ENCODE assay signal across 30 mouse cellular contexts in genomic region chr13:41077921-41078320, GRCm38 (mm10). TPM values are rescaled to one million over a fixed set of nuclear protein-coding genes. Genes with fewer than 3 reads are reported as not detected.
DNase-seq lines count a peak whose midpoint lies in the region; ATAC-seq lines count a peak whose summit lies in the region.
"Had no signal": no experiment of that assay in that cellular context is flagged by ENCODE, and none has a peak within 500 bp of the region (broad histone marks: within the 10 kb centered on the region; RNA-seq: fewer than 3 reads in every experiment).

No protein-coding gene starts in this region.

- ATAC-seq in hindbrain, embryonic 15.5 days (ENCODE audit: low FRiP score, low read depth): no peak
- no peak for ATAC-seq in hindbrain, embryonic 11.5 days (ENCODE audit: low FRiP score)
- ATAC-seq in midbrain, embryonic 13.5 days: no peak
- ATAC-seq in CD4-positive, CD25-positive, alpha-beta regulatory T cell, adult 4 months: no peak

- no peaks in the 10 kb centered on the region for H3K36me3 ChIP-seq in hindbrain, embryonic 15.5 days
- no peaks in the 10 kb centered on the region for H3K36me3 ChIP-seq in hindbrain, embryonic 11.5 days (ENCODE audit: control insufficient read depth, insufficient read depth, low read length)
- no peaks in the 10 kb centered on the region for H3K36me3 ChIP-seq in embryonic facial prominence, embryonic 10.5 days (replicated peaks)
- no peaks in the 10 kb centered on the region for H3K36me3 ChIP-seq in midbrain, embryonic 13.5 days
- H3K36me3 ChIP-seq: embryonic facial prominence, embryonic 12.5 days; heart, embryonic 15.5 days; neural tube, embryonic 13.5 days had no signal

- no peak overlapping the region for H3K4me3 ChIP-seq in hindbrain, embryonic 15.5 days
- H3K4me3 ChIP-seq in hindbrain, embryonic 11.5 days (ENCODE audit: low read depth, low read length): no peak overlapping the region
- H3K4me3 ChIP-seq in embryonic facial prominence, embryonic 10.5 days: no peak overlapping the region
- no peak overlapping the region for H3K4me3 ChIP-seq in midbrain, embryonic 13.5 days (replicated peaks)
- H3K4me3 ChIP-seq: erythroblast, embryonic 14.5 days; gastrocnemius, adult 2 months; heart, embryonic 15.5 days; layer of hippocampus, adult 2 months; myocyte had no signal

- H3K9me3 ChIP-seq in hindbrain, embryonic 15.5 days: no peaks in the 10 kb centered on the region
- H3K9me3 ChIP-seq in hindbrain, embryonic 11.5 days (ENCODE audit: control insufficient read depth, low read length): no peaks in the 10 kb centered on the region
- no peaks in the 10 kb centered on the region for H3K9me3 ChIP-seq in embryonic facial prominence, embryonic 10.5 days
- no peaks in the 10 kb centered on the region for H3K9me3 ChIP-seq in midbrain, embryonic 13.5 days
- H3K9me3 ChIP-seq: embryonic facial prominence, embryonic 12.5 days; heart, embryonic 15.5 days; neural tube, embryonic 13.5 days had no signal

- H3K27me3 ChIP-seq in hindbrain, embryonic 15.5 days: peaks cover 16% of the 10 kb centered on the region; the same call in 1 of the 2 replicates
- H3K27me3 ChIP-seq in hindbrain, embryonic 11.5 days (ENCODE audit: control insufficient read depth, insufficient read depth, low read length): peaks cover 11% of the 10 kb centered on the region; the same call in 1 of the 2 replicates
- peaks cover 54% of the 10 kb centered on the region for H3K27me3 ChIP-seq in embryonic facial prominence, embryonic 10.5 days (replicated peaks; ENCODE audit: low read depth, poor library complexity, severe bottlenecking)
- peaks cover 40% of the 10 kb centered on the region for H3K27me3 ChIP-seq in midbrain, embryonic 13.5 days

- no peak for DNase-seq in hindbrain, embryonic 11.5 days (ENCODE audit: low spot score)
- peak; percentile 6 for DNase-seq in embryonic facial prominence, embryonic 10.5 days (ENCODE audit: low spot score)
- peak; percentile 34 for DNase-seq in retina, embryonic 14.5 days (ENCODE audit: low spot score)
- no peak for DNase-seq in left cerebral cortex, adult 11 months (ENCODE audit: low spot score)
- DNase-seq: adrenal gland, adult 2 months; B cell, adult 2 months; cerebellum, adult 11-12 months; cerebellum, postnatal 10 days; gastrocnemius, adult 2 months; heart, postnatal 36 days; kidney, adult 8-10 months; kidney, postnatal 14 days; lung, postnatal 4 days; right cerebral cortex, postnatal 14 days; thymus, postnatal 14 days had no signal

- H3K4me1 ChIP-seq in hindbrain, embryonic 15.5 days (replicated peaks): peaks cover 12% of the 10 kb centered on the region; the same call in 1 of the 2 replicates
- H3K4me1 ChIP-seq in hindbrain, embryonic 11.5 days (replicated peaks; ENCODE audit: control insufficient read depth, insufficient read depth, low read length): no peaks in the 10 kb centered on the region
- peaks cover 12% of the 10 kb centered on the region for H3K4me1 ChIP-seq in embryonic facial prominence, embryonic 10.5 days
- H3K4me1 ChIP-seq in midbrain, embryonic 13.5 days (replicated peaks): peaks cover 16% of the 10 kb centered on the region

- 0 out of 2 replicates have a peak overlapping the region, but pooled peaks have one; percentile 87 for H3K4me2 ChIP-seq in hindbrain, embryonic 15.5 days
- no peak overlapping the region for H3K4me2 ChIP-seq in hindbrain, embryonic 11.5 days (replicated peaks; ENCODE audit: low read depth, low read length)
- H3K4me2 ChIP-seq in midbrain, embryonic 13.5 days (replicated peaks): peak overlapping the region; percentile 74

- 76% methylated on average over 9 of the region's 9 CpGs for WGBS in hindbrain, embryonic 15.5 days
- WGBS in hindbrain, embryonic 11.5 days: 74% methylated on average over 9 of the region's 9 CpGs
- WGBS in embryonic facial prominence, embryonic 10.5 days: 72% methylated on average over 9 of the region's 9 CpGs
- WGBS in midbrain, embryonic 13.5 days: 37% methylated on average over 9 of the region's 9 CpGs

- H3K9ac ChIP-seq in hindbrain, embryonic 15.5 days: no peak overlapping the region
- H3K9ac ChIP-seq in hindbrain, embryonic 11.5 days (ENCODE audit: low read depth, low read length): no peak overlapping the region
- H3K9ac ChIP-seq in midbrain, embryonic 13.5 days (replicated peaks): no peak overlapping the region
- H3K9ac ChIP-seq: embryonic facial prominence, embryonic 12.5 days; heart, embryonic 15.5 days; neural tube, embryonic 13.5 days had no signal

- no peak overlapping the region for H3K27ac ChIP-seq in hindbrain, embryonic 15.5 days (replicated peaks)
- no peak overlapping the region for H3K27ac ChIP-seq in hindbrain, embryonic 11.5 days (ENCODE audit: low read depth, low read length)
- H3K27ac ChIP-seq in embryonic facial prominence, embryonic 10.5 days (replicated peaks): no peak overlapping the region
- H3K27ac ChIP-seq in midbrain, embryonic 13.5 days: no peak overlapping the region
- H3K27ac ChIP-seq: embryonic facial prominence, embryonic 12.5 days; gastrocnemius, adult 2 months; heart, embryonic 15.5 days; layer of hippocampus, adult 2 months; neural tube, embryonic 13.5 days; stomach, postnatal 0 days had no signal

RNA-seq across cellular contexts. Expression of gene Mak, which starts 1.6 kb away (rescaled TPM):
- 1.9 TPM in 2 replicates for polyA plus RNA-seq in hindbrain, embryonic 15.5 days (2015; fragmentation: Nextera tagmentation; extraction: Ambion mirVana)
- 1.5 and 1.6 TPM in 2 replicates for polyA plus RNA-seq in hindbrain, embryonic 11.5 days (2014; fragmentation: Nextera tagmentation; extraction: Ambion mirVana)
- 0.94 and 0.95 TPM in 2 replicates for polyA plus RNA-seq in embryonic facial prominence, embryonic 10.5 days (2016; fragmentation: Nextera tagmentation; extraction: Ambion mirVana)
- 0.73 and 0.79 TPM in 2 replicates for polyA plus RNA-seq in midbrain, embryonic 13.5 days (2015; fragmentation: Nextera tagmentation; extraction: Ambion mirVana)
- polyA plus RNA-seq in CD4-positive, CD25-positive, alpha-beta regulatory T cell, adult 4 months (2017; shearing (Covaris generic)): under 1 TPM in 1 of 2 experiments, not detected in 1; 0.07 TPM
- polyA plus RNA-seq: erythroblast, embryonic 14.5 days; liver, adult 2 months had no signal

RNA-seq across cellular contexts. Expression of gene Gcm2, which starts 32.9 kb away (rescaled TPM):
- polyA plus RNA-seq in hindbrain, embryonic 15.5 days (2015; fragmentation: Nextera tagmentation; extraction: Ambion mirVana): not detected in 2 replicates
- polyA plus RNA-seq in hindbrain, embryonic 11.5 days (2014; fragmentation: Nextera tagmentation; extraction: Ambion mirVana): 0.14 TPM in 1 of 2 replicates, not detected in the other
- 0.06 TPM in 1 of 2 replicates, not detected in the other for polyA plus RNA-seq in embryonic facial prominence, embryonic 10.5 days (2016; fragmentation: Nextera tagmentation; extraction: Ambion mirVana)
- not detected in 2 replicates for polyA plus RNA-seq in midbrain, embryonic 13.5 days (2015; fragmentation: Nextera tagmentation; extraction: Ambion mirVana)
- polyA plus RNA-seq in CD4-positive, CD25-positive, alpha-beta regulatory T cell, adult 4 months (2017; shearing (Covaris generic)): under 1 TPM; 0.37 to 0.69 TPM
- polyA plus RNA-seq: adrenal gland, adult 2 months; erythroblast, embryonic 14.5 days; heart, embryonic 15.5 days; intestine, embryonic 14.5 days; limb, embryonic 11.5 days; liver, adult 2 months; liver, embryonic 16.5 days; lung, embryonic 16.5 days; myocyte; neural tube, embryonic 13.5 days; stomach, postnatal 0 days had no signal

RNA-seq across cellular contexts. Expression of gene Sycp2l, which starts 36.2 kb away (rescaled TPM):
- polyA plus RNA-seq in hindbrain, embryonic 15.5 days (2015; fragmentation: Nextera tagmentation; extraction: Ambion mirVana): not detected in 2 replicates
- not detected in 2 replicates for polyA plus RNA-seq in hindbrain, embryonic 11.5 days (2014; fragmentation: Nextera tagmentation; extraction: Ambion mirVana)
- polyA plus RNA-seq in embryonic facial prominence, embryonic 10.5 days (2016; fragmentation: Nextera tagmentation; extraction: Ambion mirVana): 0.12 TPM in 1 of 2 replicates, not detected in the other
- not detected in 2 replicates for polyA plus RNA-seq in midbrain, embryonic 13.5 days (2015; fragmentation: Nextera tagmentation; extraction: Ambion mirVana)
- not detected for polyA plus RNA-seq in CD4-positive, CD25-positive, alpha-beta regulatory T cell, adult 4 months (2017; shearing (Covaris generic))
- polyA plus RNA-seq: adrenal gland, adult 2 months; erythroblast, embryonic 14.5 days; heart, embryonic 15.5 days; limb, embryonic 11.5 days; liver, adult 2 months; liver, embryonic 16.5 days; lung, embryonic 16.5 days; myocyte; neural tube, embryonic 13.5 days had no signal

Comparison
In these comparisons a context has a peak if more than half of its experiments do, and no peak if none do; other contexts are left out.
1. DNase-seq: peak in embryonic facial prominence, embryonic 10.5 days (single experiment) and retina, embryonic 14.5 days (single experiment); none in hindbrain, embryonic 11.5 days (single experiment) and left cerebral cortex, adult 11 months (single experiment).